Mouse (Mus musculus) spleen, adult 2 months (tissue): ENCODE measurements around the gene Gpr50.

Source experiments
- CTCF ChIP-seq: fragments of 200-500 bp; IDR thresholded peaks from 2 replicates; pipeline ENCODE4 v1.5.1; 2011; ENCODE audit warnings: mild to moderate bottlenecking, inconsistent platforms; ENCODE audit not compliant: insufficient read depth, insufficient read length, insufficient replicate concordance; ENCODE audit errors: extremely low read depth
- POLR2A ChIP-seq: fragments of 200-500 bp; IDR thresholded peaks from 2 replicates; pipeline ENCODE4 v1.6.1; 2011; ENCODE audit warnings: low read depth, low read length, inconsistent platforms

GRCm38 (mm10) chrX:71664688-71665026 lies 1.2 kb downstream of the Gpr50 start:
- TF ChIP-seq CTCF = no peak
- TF ChIP-seq POLR2A = no peak
